Mouse (Mus musculus): ENCODE results near the gene Mrps2.
A peak's percentile ranks its signal among the peaks of the same experiment; 100 is the strongest.
"Not testable (repeated sequence)": the region's sequence is repeated elsewhere in the genome, so short reads cannot be mapped to it uniquely, and the experiment has no call there.

Gene Mrps2

DNA sequence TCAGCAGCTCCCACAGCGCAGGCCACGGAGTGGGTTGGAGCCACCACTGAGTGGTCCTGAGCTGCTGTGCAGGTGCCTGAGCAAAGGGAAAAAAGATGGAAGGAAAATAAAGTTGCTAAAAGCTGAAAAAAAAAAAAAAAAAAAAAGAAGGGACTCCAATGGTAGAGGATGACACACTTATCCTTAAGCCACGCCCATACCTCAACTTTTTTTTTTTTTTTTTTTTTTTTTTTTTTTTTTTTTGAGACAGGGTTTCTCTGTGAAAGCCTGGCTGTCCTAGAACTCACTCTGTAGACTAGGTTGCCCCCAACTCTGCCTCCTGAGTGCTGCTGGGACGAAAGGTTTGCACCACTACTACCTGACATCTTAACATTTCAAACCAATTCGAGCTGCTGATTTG lies 10.1 kb downstream of the Mrps2 start:
- DNase-seq, result not testable (repeated sequence)

- no peak for DNase-seq
These were observed 11.6 kb downstream of the Mrps2 start for GRCm38 (mm10) chr2:28479208-28480204.

DNA sequence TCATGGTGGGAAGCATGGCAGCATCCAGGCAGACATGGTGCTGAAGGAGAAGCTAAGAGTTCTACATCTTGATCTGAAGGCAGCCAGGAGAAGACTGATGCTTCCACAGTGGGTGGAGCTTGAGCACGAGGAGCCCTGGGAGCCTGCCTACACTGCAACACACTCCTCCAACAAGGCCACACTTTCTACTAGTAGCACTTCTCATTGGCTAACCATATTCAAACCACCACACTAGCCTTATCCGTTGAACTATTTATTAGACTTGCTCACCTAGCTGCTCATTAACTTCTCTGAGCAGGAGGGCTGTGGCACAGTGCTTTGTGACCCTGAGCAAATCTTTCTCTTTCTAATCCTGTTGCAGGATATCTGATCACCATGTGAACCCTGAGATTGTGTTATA lies 16.0 kb downstream of the Mrps2 start:
- DNase-seq, result peak in 1 of 2 experiments; percentile 39

GRCm38 (mm10) chr2:28494521-28494920 lies 26.7 kb downstream of the Mrps2 start:
- DNase-seq, result peak in 1 of 2 experiments; percentile 10

DNA sequence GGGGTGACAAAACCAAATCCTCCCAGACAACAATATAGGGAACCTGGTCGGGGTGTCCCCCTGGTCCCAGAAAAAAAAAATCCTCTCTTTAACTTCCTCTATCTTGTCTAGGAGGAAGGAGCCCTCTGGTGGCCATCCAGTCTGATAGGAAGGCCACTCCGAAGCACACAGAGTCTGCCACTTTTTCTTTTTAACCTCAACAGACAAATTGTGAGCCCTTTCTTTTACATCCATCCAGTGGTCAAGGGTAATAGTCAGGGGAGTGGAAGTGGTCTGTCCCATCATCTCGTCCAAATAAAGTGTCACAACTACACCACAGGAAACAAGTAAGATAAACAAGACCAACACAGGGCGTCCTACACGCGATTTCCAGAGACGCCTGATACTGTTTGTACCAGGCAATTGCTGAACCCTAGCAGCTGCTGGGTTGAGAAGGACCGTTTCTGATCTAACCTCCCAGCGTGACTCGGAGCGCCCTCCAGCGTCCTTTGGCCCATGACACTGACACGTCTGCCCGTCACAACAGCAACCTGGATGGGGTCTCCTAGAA lies 27.4 kb downstream of the Mrps2 start:
- peak; percentile 59 to 71 for DNase-seq

GRCm38 (mm10) chr2:28495801-28496595 lies 28.1 kb downstream of the Mrps2 start:
- peak; percentile 53 to 57 for DNase-seq

GRCm38 (mm10) chr2:28496671-28497070 lies 28.8 kb downstream of the Mrps2 start, which contains the start of gene Gbgt1:
Gbgt1 (plus strand) TSS chr2:28496891.
- peak; percentile 46 to 61 for DNase-seq

- peak in 1 of 2 experiments; percentile 1 for DNase-seq
These were observed 29.7 kb downstream of the Mrps2 start for GRCm38 (mm10) chr2:28497561-28497960.

- peak in 1 of 2 experiments; percentile 2 for DNase-seq
These were observed 30.6 kb downstream of the Mrps2 start for GRCm38 (mm10) chr2:28498431-28498830.

GRCm38 (mm10) chr2:28502987-28503386 lies 35.1 kb downstream of the Mrps2 start:
- DNase-seq, result no peak

DNA sequence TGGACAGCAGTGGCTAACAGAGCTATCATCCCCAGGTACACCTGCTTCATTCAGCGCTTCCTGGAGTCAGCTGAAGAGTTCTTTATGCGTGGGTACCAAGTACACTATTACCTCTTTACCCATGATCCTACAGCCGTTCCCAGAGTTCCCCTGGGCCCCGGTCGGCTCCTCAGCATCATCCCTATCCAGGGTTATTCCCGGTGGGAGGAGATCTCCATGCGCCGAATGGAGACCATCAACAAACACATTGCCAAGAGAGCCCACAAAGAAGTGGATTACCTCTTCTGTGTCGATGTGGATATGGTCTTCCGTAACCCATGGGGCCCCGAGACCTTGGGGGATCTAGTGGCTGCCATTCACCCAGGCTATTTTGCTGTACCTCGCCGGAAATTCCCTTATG lies 36.8 kb downstream of the Mrps2 start:
- no peak for DNase-seq

- DNase-seq, result no peak
These were observed 37.9 kb downstream of the Mrps2 start, which contains the start of gene Gm10134 for GRCm38 (mm10) chr2:28505795-28506194. Gm10134 (plus strand) TSS chr2:28506095.

DNA sequence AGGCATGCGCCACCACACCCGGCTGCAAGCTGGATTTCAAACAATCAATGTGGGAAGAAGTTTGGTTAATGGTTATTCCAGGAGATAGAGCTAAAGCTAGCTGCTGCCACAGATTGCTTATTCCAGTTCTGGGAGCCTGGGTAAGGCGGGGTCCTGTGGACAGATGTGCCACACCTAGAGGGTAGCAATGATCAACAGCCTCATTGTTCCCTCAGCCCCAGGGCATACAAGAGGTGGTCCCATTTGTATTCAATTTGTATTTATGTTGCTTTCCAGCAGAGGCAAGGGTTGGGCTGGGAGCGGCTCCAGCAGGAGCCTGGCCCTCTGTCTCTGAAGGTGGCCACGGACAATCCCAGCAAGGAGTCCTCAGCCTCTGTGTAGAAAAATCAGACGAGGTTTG lies 38.4 kb downstream of the Mrps2 start:
- DNase-seq, result no peak

- not testable (repeated sequence) for DNase-seq
These were observed 43.7 kb downstream of the Mrps2 start for GRCm38 (mm10) chr2:28511600-28511999.

- DNase-seq, result peak; percentile 79 to 87
These were observed 45.0 kb downstream of the Mrps2 start, which contains the start of gene Ralgds for GRCm38 (mm10) chr2:28512798-28513401. Ralgds (plus strand) TSS chr2:28513125.

DNA sequence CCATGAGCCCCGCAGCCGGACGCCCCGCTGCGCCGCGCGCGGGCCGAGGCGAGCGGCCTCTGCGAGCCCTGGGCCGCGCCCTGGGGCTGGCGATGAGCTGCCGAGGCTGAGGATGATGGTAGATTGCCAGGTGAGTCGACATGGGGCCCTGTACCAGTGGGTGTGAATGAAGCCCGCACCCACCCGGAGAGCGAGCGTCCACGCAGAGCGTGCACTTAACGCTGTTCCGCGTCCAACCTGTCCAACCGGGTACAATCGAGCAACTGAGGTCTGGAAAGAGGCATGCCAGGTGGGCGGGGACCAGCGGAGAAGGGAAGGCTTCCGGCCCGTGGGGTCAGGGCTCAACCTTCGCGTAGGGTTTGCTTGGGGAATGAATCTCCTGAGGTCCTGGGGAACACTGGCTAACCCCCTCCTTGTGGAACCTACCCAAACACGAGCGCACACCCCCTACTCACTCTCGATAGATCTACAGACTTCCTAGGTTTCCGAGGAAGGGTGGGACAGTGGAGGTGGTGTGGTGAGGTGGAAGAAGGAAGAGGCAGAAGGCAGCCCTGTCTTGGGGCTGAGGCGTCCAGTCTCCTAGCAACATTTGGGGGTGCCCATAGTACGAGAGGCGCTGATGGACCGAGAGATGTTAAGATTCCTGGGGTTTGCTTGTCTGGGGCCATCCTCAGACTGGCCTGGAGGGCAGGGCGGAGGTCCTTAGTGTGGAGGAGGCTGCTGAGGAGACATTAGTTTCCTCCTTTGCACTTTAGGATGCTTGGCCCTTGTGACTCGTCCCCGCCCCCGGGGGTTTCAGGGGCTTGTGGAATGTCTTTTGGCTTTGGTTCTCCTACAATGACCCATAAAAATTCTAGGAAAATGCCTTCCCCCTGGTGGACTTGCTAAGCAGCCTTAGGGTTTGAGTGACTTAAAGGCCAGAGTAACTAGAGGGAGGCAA lies 45.8 kb downstream of the Mrps2 start:
- peak; percentile 57 to 65 for DNase-seq

GRCm38 (mm10) chr2:28514489-28514888 lies 46.6 kb downstream of the Mrps2 start:
- DNase-seq, result peak; percentile 93 to 94

- DNase-seq, result peak; percentile 88 to 92
These were observed 49.5 kb downstream of the Mrps2 start for GRCm38 (mm10) chr2:28517206-28517909.

DNA sequence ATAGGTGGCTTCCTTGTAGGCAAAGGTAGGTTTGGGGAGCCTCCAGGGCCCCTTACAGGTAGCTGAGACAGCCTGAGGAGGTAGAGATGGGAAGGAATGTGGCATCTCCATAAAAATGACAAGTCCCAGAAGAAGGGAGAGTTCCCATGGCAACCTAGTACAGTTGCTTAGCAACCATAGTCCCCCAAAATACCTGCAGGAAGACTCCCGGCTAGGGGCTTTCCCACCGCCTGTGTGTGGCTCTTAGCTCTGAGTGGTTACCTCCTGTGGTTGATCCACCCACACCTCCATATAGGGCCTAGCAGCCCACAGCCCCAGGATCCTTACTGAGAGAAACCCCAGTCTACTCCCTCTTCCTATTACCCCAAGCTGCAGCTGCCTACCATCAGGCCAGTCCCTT lies 50.4 kb downstream of the Mrps2 start:
- DNase-seq, result no peak

- no peak for DNase-seq
These were observed 52.7 kb downstream of the Mrps2 start for GRCm38 (mm10) chr2:28520581-28520980.

All from kidney, postnatal 4 days (tissue).